Mouse (Mus musculus) lung, adult 2 months (tissue): ENCODE data around the gene Slc24a5. TPM values are rescaled to one million over a fixed set of nuclear protein-coding genes. Genes with fewer than 3 reads are reported as not detected.

ENCODE experiments used
- DNase-seq: peaks from one replicate; pipeline ENCODE4 v3.0.0; 2022
- H3K4me1 ChIP-seq: fragments of 200-500 bp; 2 replicates; pipeline ENCODE4 v1.6.1; 2011; ENCODE audit warnings: low read length; ENCODE audit not compliant: control insufficient read depth, insufficient read depth
- H3K4me3 ChIP-seq: fragments of 200-500 bp; replicated peaks from 2 replicates; pipeline ENCODE3; 2011; ENCODE audit warnings: low read depth, mild to moderate bottlenecking, control low read depth, low read length; ENCODE audit errors: extremely low read depth
- CTCF ChIP-seq: fragments of 200-500 bp; IDR thresholded peaks from 2 replicates; pipeline ENCODE4 v1.5.1; 2011; ENCODE audit warnings: mild to moderate bottlenecking, low read length, control low read depth; ENCODE audit not compliant: insufficient read depth
- POLR2A ChIP-seq: fragments of 200-500 bp; IDR thresholded peaks from 2 replicates; pipeline ENCODE4 v1.6.1; 2011; ENCODE audit warnings: low read depth, mild to moderate bottlenecking, control low read depth, low read length, borderline replicate concordance; ENCODE audit errors: extremely low read depth
- WGBS: fragments of 180-500 bp; shearing (Covaris S2); methylation state at CpG from one replicate; pipeline ENCODE4 v1.1.7; 2018; 5-methylcytosine and 5-hydroxymethylcytosine counted together
- polyA plus RNA-seq: library from polyadenylated mRNA; depleted of rRNA; stranded (reverse); fragments of >200 nt; gene quantifications from 2 replicates; pipeline ENCODE4 v1.2.3, GENCODE M21; 2012; rRNA removed

Slc24a5 gene
- polyA plus RNA-seq, 1 experiment: 0.07 TPM

- peaks cover 5% of the 10 kb centered on the region for H3K4me1 ChIP-seq
- TF ChIP-seq POLR2A: no peak
- TF ChIP-seq CTCF: no peak
- 83% methylated on average over 6 of the region's 6 CpGs for WGBS
- no peak overlapping the region for H3K4me3 ChIP-seq
- no peak for DNase-seq
Observed at GRCm38 (mm10) chr2:125119381-125120110, 51.6 kb downstream of the Slc24a5 start.

GRCm38 (mm10) chr2:125122288-125122623 lies 54.3 kb downstream of the Slc24a5 start:
- Histone ChIP-seq H3K4me3 (peak overlapping the region; percentile 68), H3K4me1 (peaks cover 5% of the 10 kb centered on the region)
- WGBS: 13% methylated on average over 4 of the region's 4 CpGs
- no peak for DNase-seq
- TF ChIP-seq CTCF: no peak
- no peak for TF ChIP-seq POLR2A

GRCm38 (mm10) chr2:125122624-125123476 lies 54.9 kb downstream of the Slc24a5 start:
- H3K4me1 ChIP-seq: peaks cover 5% of the 10 kb centered on the region
- peak; percentile 59 for DNase-seq
- 1% methylated on average over 47 of the region's 59 CpGs for WGBS
- TF ChIP-seq POLR2A (no peak), CTCF (no peak)
- peak overlapping the region; percentile 68 for H3K4me3 ChIP-seq

- Histone ChIP-seq H3K4me1 (peaks cover 5% of the 10 kb centered on the region), H3K4me3 (peak within 1 kb of the TSS; percentile 68)
- TF ChIP-seq CTCF: no peak
- no peak for TF ChIP-seq POLR2A
- peak; percentile 78 for DNase-seq
- WGBS: 1% methylated on average over 38 of the region's 48 CpGs
Observed at GRCm38 (mm10) chr2:125123477-125123852, 55.5 kb downstream of the Slc24a5 start, which contains the start of gene Myef2. Gene Myef2, minus strand, starts transcription at chr2:125123661.

GRCm38 (mm10) chr2:125125824-125126223 lies 57.9 kb downstream of the Slc24a5 start:
- no peak for DNase-seq
- Histone ChIP-seq H3K4me3 (no peak overlapping the region), H3K4me1 (peaks cover 5% of the 10 kb centered on the region)
- WGBS: 22% methylated on average over 4 of the region's 4 CpGs
- TF ChIP-seq CTCF: no peak
- TF ChIP-seq POLR2A: no peak

- WGBS: 78% methylated on average over 3 of the region's 3 CpGs
- no peak overlapping the region for H3K4me3 ChIP-seq
- DNase-seq: no peak
- TF ChIP-seq POLR2A (no peak), CTCF (no peak)
- peaks cover 5% of the 10 kb centered on the region for H3K4me1 ChIP-seq
Observed at GRCm38 (mm10) chr2:125126792-125127191, 58.9 kb downstream of the Slc24a5 start.

GRCm38 (mm10) chr2:125134113-125134512 lies 66.2 kb downstream of the Slc24a5 start:
- DNase-seq: no peak
- 35% methylated on average over 4 of the region's 4 CpGs for WGBS
- TF ChIP-seq CTCF (no peak), POLR2A (no peak)
- Histone ChIP-seq H3K4me1 (no peaks in the 10 kb centered on the region), H3K4me3 (no peak overlapping the region)

GRCm38 (mm10) chr2:125135903-125136811 lies 68.2 kb downstream of the Slc24a5 start, which contains the start of gene Ctxn2:
Gene Ctxn2, plus strand, starts transcription at chr2:125136692.
- peak; percentile 50 for DNase-seq
- Histone ChIP-seq H3K4me1 (no peaks in the 10 kb centered on the region), H3K4me3 (no peak within 1 kb of the TSS)
- WGBS: 2% methylated on average over 39 of the region's 39 CpGs
- no peak for TF ChIP-seq POLR2A

GRCm38 (mm10) chr2:125136846-125137245 lies 68.9 kb downstream of the Slc24a5 start:
- TF ChIP-seq POLR2A (no peak), CTCF (no peak)
- DNase-seq: no peak
- Histone ChIP-seq H3K4me1 (no peaks in the 10 kb centered on the region), H3K4me3 (no peak overlapping the region)
- 26% methylated on average over 7 of the region's 7 CpGs for WGBS

Other genes with a start within 250 kb of the Slc24a5 start
- gene Myef2, start 55.5 kb downstream of the Slc24a5 start, polyA plus RNA-seq: 8.7 and 9.8 TPM in 2 replicates
- gene Ctxn2, start 68.6 kb downstream of the Slc24a5 start, polyA plus RNA-seq: not detected in 2 replicates
- 0.05 TPM in 1 of 2 replicates, not detected in the other for gene Slc12a1, start 84.4 kb downstream of the Slc24a5 start, polyA plus RNA-seq
- 15.1 and 21.2 TPM in 2 replicates for gene Dut, start 179.1 kb downstream of the Slc24a5 start, polyA plus RNA-seq